Mouse (Mus musculus) intestine, embryonic 15.5 days (tissue): ENCODE results near the gene Epb41l1. TPM values are rescaled to one million over a fixed set of nuclear protein-coding genes. Genes with fewer than 3 reads are reported as not detected.

Source experiments
- ATAC-seq: fragments of 200-750 bp; cut with Nextera tagmentation; 2 replicates; pipeline ENCODE4 v1.8.0; 2017; ENCODE audit warnings: moderate TSS enrichment, moderate library complexity
- H3K27ac ChIP-seq: fragments of 300-500 bp; sonication (generic); 2 replicates; pipeline ENCODE4 v1.5.1; 2015; ENCODE audit warnings: mild to moderate bottlenecking, inconsistent platforms
- H3K27me3 ChIP-seq: fragments of 300-500 bp; sonication (generic); replicated peaks from 2 replicates; pipeline ENCODE4 v1.6.1; 2015; ENCODE audit warnings: inconsistent platforms
- H3K36me3 ChIP-seq: fragments of 300-500 bp; sonication (generic); 2 replicates; pipeline ENCODE4 v1.6.1; 2015; ENCODE audit warnings: inconsistent platforms
- H3K4me1 ChIP-seq: fragments of 300-500 bp; sonication (generic); replicated peaks from 2 replicates; pipeline ENCODE4 v1.6.1; 2015; ENCODE audit warnings: inconsistent platforms
- H3K4me2 ChIP-seq: fragments of 300-500 bp; sonication (generic); replicated peaks from 2 replicates; pipeline ENCODE4 v1.6.1; 2015; ENCODE audit warnings: mild to moderate bottlenecking, inconsistent platforms
- H3K4me3 ChIP-seq: fragments of 300-500 bp; sonication (generic); replicated peaks from 2 replicates; pipeline ENCODE4 v1.5.1; 2015; ENCODE audit warnings: inconsistent platforms
- H3K9ac ChIP-seq: fragments of 300-500 bp; sonication (generic); 2 replicates; pipeline ENCODE4 v1.6.1; 2015; ENCODE audit warnings: inconsistent platforms
- H3K9me3 ChIP-seq: fragments of 300-500 bp; sonication (generic); 2 replicates; pipeline ENCODE4 v1.6.1; 2016; ENCODE audit warnings: inconsistent platforms
- whole genome bisulfite sequencing: fragments of 180-500 bp; shearing (Covaris S2); methylation state at CpG from one replicate; pipeline ENCODE4 v1.1.7; 2015; 5-methylcytosine and 5-hydroxymethylcytosine counted together
- polyA plus RNA-seq: library from polyadenylated mRNA; unstranded; fragments of >200 nt; fragmentation: Nextera tagmentation; extraction: Ambion mirVana; gene quantifications from 2 replicates; pipeline ENCODE4 v1.2.1, GENCODE M21; 2015

The Epb41l1 gene
- polyA plus RNA-seq, 1 experiment from 2014 or later: 1.9 TPM

DNA sequence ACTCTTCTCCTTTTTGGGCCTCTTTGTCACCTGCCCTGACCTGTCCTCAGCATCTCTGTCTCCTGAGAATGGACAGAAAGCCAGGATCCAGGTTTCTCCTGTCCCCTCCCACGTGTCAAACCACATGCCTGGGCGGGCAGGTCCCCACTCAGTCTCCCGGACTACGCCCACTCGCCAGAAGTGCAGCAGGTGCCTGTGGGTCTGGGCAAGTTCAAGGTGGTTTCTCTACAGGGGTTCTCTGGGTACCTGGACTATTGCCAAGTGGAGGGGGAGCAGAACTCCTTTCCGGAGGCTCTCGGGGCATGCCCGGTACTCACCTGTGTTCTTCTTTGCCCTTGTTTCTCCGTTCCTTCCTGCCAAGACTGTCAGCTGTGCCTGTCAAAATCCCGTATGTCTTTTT is 9.1 kb downstream of the Epb41l1 start:
- ATAC-seq: no peak
- no peak overlapping the region for H3K9ac ChIP-seq
- peaks cover 21% of the 10 kb centered on the region for H3K4me1 ChIP-seq
- no peak overlapping the region for H3K4me2 ChIP-seq
- H3K9me3 ChIP-seq: no peaks in the 10 kb centered on the region
- H3K27ac ChIP-seq: no peak overlapping the region
- no peaks in the 10 kb centered on the region for H3K27me3 ChIP-seq
- WGBS: 60% methylated on average over 10 of the region's 10 CpGs
- no peaks in the 10 kb centered on the region for H3K36me3 ChIP-seq
- no peak overlapping the region for H3K4me3 ChIP-seq

DNA sequence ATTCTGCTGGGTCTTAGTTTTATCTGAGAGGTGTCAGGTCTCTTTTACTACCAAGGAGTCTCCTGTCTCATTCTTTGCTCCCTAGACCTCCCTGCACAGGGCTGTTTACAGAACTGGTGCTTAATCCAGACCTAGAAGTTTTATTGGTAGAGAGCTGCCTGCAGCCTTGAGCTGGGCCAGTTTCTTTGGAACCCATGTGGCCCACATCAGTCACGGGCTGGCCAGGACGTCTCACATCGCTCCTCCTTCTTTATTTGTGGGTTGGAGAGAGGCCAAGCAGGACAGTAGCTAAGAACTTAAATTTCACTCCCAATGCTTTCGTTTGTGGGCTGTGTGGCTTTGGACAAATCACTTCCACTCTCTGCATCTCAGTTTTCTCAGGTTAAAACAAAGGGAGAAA is 9.6 kb downstream of the Epb41l1 start:
- Histone ChIP-seq H3K4me3 (no peak overlapping the region), H3K27ac (no peak overlapping the region), H3K27me3 (no peaks in the 10 kb centered on the region), H3K4me2 (no peak overlapping the region), H3K36me3 (no peaks in the 10 kb centered on the region), H3K9me3 (no peaks in the 10 kb centered on the region), H3K4me1 (peaks cover 21% of the 10 kb centered on the region), H3K9ac (no peak overlapping the region)
- WGBS: 30% methylated on average over 4 of the region's 4 CpGs
- no peak for ATAC-seq

DNA sequence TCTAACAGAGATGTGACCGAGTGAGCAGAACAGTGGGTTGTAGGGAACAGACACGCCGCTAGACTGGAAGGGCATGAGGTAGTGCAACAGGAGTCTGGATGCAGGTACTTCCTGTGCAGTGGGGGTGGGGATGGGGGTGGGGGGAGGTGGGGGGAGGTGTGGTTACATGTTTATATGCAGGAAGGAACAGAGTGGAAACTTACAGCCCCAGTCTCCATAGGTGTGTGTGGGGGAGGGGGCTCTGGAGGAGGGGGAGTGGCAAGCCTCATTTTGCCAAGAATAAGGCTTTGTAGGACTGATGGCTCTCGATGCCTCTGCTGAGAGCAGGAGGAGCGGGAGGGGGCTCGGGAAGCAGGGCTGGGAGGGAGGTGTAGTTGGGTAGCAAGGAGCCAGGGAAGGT is 10.7 kb downstream of the Epb41l1 start:
- H3K27me3 ChIP-seq: no peaks in the 10 kb centered on the region
- no peak overlapping the region for H3K9ac ChIP-seq
- ATAC-seq: no peak
- no peak overlapping the region for H3K4me3 ChIP-seq
- H3K36me3 ChIP-seq: no peaks in the 10 kb centered on the region
- H3K9me3 ChIP-seq: no peaks in the 10 kb centered on the region
- no peak overlapping the region for H3K27ac ChIP-seq
- H3K4me2 ChIP-seq: no peak overlapping the region
- H3K4me1 ChIP-seq: peaks cover 21% of the 10 kb centered on the region
- 72% methylated on average over 6 of the region's 6 CpGs for WGBS

DNA sequence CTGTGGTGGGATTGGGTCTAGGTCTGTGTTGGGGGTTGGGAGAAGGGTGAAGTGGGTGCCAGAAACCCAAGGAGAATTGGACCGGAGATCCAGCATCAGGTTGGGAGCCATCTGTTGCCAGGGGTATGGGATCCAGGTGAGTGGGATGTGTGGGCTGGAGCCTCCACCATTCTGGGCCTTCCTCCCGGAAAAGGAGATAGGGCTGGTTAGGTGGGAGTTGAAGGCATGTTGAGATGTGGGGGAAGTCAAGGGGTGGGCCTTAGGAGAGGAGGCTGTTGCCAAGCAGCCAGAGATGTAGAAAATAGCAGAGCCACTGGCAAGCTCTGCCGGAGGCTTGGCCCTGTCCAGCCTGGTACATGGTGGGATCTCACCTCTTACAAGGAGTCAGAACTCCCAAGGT is 11.4 kb downstream of the Epb41l1 start:
- Histone ChIP-seq H3K27me3 (no peaks in the 10 kb centered on the region), H3K9ac (no peak overlapping the region), H3K4me3 (no peak overlapping the region), H3K9me3 (no peaks in the 10 kb centered on the region), H3K36me3 (no peaks in the 10 kb centered on the region), H3K27ac (peak overlapping the region; percentile 89; the same call in 1 of the 2 replicates), H3K4me2 (0 out of 2 replicates have a peak overlapping the region, but pooled peaks have one; percentile 42), H3K4me1 (peaks cover 21% of the 10 kb centered on the region)
- ATAC-seq: no peak
- 81% methylated on average over 3 of the region's 3 CpGs for WGBS

DNA sequence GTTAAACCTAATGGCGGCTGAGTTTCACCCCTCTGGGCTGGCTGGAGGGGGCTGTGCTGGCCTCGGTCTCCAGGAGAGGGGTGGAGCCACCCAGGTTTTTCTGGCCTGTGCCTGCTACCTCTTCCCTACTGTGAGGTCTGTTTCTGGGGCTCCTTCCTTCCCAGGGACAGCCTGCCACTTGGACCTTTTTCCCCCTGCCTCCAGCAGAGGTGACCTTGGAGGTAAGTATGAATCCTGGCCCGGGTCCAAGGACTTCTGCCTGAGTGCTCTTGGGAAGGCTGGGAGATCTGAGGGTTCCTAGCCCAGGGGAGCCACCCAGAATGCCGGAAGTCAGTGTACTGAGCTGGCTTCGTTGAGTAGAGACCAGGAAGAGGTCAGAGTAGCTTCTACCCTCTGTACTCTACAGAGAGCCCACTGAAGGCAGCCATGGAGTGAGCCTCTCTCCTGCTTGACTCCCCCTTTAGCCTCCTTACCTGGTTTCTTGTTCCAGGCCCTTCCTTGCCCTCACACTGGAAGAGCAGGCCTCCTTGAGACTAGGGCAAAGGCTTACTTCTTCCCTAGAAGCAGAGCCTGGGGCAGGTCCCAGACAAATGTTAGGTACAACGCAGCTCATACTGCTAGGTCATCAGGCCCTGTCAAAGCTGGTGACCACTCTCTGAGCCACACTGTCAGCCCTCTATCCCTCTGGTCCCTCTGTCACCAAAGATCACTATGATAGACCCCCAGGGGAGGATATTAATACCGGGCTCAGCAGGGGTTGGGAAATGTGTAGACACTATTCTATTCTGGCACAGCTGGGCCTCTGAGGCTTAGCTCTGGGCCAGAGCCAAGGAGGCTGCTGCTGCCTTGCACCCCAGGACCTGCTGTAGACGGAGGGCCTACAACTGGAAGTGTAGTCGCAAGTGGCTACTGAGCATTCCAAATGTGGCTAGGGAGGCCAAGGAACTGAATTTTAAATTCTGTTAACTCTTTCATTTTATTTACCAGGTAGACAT is 12.5 kb downstream of the Epb41l1 start:
- Histone ChIP-seq H3K4me1 (peaks cover 21% of the 10 kb centered on the region), H3K4me3 (peak overlapping the region; percentile 19; the same call in 1 of the 2 replicates), H3K9me3 (no peaks in the 10 kb centered on the region), H3K27me3 (no peaks in the 10 kb centered on the region), H3K36me3 (no peaks in the 10 kb centered on the region), H3K4me2 (peak overlapping the region; percentile 42), H3K27ac (peak overlapping the region; percentile 89), H3K9ac (peak overlapping the region; percentile 50)
- WGBS: 41% methylated on average over 9 of the region's 9 CpGs
- ATAC-seq: peak; percentile 90

DNA sequence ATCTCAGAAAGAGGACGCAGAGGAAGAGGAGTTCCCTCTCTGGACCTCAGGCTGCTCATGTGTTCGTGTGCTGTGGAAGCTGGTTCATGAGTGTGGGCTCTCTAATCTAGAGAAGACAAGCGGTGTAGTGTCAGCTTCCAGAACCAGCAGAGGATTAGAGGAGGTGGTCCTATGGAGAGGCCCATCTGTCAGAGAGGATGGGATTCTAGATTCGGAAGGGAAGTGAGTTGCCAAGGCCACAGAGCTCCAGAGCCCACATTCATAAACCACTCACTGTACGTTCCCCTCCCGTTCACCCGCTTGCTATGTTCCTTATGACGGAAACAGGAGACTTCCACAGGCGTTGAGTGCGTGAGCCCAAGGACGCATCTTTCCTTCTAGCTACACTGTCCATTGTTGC is 16.9 kb downstream of the Epb41l1 start:
- Histone ChIP-seq H3K4me3 (no peak overlapping the region), H3K4me2 (no peak overlapping the region), H3K9ac (no peak overlapping the region), H3K36me3 (no peaks in the 10 kb centered on the region), H3K27ac (no peak overlapping the region), H3K27me3 (no peaks in the 10 kb centered on the region), H3K9me3 (no peaks in the 10 kb centered on the region), H3K4me1 (peaks cover 29% of the 10 kb centered on the region)
- no peak for ATAC-seq
- 87% methylated on average over 11 of the region's 11 CpGs for WGBS

DNA sequence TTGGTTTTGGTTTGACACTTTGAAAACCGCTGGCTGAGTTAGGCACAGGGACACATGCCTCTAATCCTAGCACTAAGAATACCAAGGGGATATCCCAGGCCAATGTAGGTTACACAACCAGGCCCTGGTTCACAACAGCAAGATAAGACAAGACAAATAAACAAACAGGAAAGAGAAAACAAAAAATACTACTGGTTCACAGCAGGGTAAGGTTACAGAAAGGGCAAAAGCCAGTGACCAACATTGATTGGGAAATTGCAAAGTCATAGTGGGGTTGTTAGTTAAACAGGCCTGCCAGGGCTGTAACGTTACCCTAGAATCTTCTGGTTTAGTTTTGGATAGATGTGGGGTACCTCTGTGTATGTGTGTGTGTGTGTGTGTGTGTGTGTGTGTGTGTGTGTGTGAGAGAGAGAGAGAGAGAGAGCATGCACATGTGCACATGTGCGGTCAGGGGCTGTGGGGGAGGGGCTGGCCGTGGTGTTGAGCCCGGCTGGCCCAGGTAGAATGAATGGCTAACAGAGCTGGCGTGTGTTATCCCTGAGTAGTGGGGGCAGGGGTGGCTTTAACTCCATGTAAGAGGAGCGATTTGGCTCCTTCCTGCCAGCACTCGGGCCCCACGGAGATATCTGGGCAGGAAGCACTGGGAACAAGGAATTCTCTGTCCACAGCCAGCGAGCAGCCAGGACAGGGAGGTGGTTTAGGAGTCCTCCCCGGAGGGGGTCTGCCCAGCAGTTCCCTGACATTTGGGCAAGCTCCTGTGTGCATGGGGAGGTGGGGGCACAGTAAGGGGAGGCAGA is 19.2 kb downstream of the Epb41l1 start:
- no peak overlapping the region; the same call in 1 of the 2 replicates for H3K4me2 ChIP-seq
- H3K27me3 ChIP-seq: no peaks in the 10 kb centered on the region
- H3K4me1 ChIP-seq: peaks cover 23% of the 10 kb centered on the region
- no peak overlapping the region for H3K4me3 ChIP-seq
- no peaks in the 10 kb centered on the region for H3K36me3 ChIP-seq
- no peak overlapping the region for H3K9ac ChIP-seq
- 21% methylated on average over 11 of the region's 11 CpGs for WGBS
- ATAC-seq: peak; percentile 32; the same call in 1 of the 2 replicates
- no peaks in the 10 kb centered on the region for H3K9me3 ChIP-seq
- no peak overlapping the region for H3K27ac ChIP-seq

DNA sequence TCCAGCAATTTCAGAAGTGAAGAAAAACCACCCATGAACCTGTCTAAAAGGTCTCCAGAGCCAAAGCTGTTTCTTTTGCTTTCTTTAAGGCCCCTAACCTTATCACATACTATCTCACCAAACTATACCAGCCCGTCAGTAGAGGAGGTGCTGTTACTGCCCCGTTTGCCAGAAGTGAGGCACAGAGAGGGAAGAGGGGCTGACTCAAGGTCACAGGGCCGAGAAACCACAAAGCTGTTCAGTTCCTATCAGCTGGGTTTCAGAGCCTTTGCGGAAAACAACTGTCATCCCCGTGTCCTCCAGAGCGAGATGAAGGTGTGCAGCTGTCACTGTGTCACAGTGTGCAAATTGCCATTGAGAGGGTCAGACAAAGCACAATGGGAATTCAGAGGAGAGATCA is 21.2 kb downstream of the Epb41l1 start:
- no peak for ATAC-seq
- no peak overlapping the region for H3K9ac ChIP-seq
- H3K4me2 ChIP-seq: no peak overlapping the region
- no peak overlapping the region for H3K4me3 ChIP-seq
- H3K27ac ChIP-seq: no peak overlapping the region
- WGBS: 22% methylated on average over 6 of the region's 6 CpGs
- H3K36me3 ChIP-seq: peaks cover 5% of the 10 kb centered on the region; the same call in 1 of the 2 replicates
- H3K9me3 ChIP-seq: no peaks in the 10 kb centered on the region
- peaks cover 32% of the 10 kb centered on the region for H3K4me1 ChIP-seq
- H3K27me3 ChIP-seq: no peaks in the 10 kb centered on the region

DNA sequence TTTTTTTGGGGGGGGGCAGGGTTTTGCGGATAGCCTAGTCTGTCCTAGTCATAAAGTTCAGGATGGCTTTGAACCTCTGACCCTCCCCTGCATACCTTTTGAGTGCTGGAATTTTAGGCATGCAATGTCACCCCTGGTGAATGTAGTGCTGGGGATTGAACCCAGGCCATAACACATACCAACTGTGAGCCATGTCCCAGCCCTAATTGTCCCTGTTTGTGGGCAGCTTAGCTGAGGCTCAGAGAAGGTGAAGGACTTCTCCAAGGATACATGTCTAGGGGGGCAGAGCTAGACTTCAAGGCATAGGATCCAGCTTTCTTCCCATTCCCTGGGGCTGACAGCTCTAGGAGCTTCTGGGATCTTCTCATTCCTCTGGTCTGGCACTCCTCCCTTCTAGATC is 22.6 kb downstream of the Epb41l1 start:
- no peak for ATAC-seq
- Histone ChIP-seq H3K4me3 (no peak overlapping the region), H3K27ac (no peak overlapping the region), H3K27me3 (no peaks in the 10 kb centered on the region), H3K4me1 (peaks cover 42% of the 10 kb centered on the region), H3K4me2 (no peak overlapping the region), H3K9me3 (no peaks in the 10 kb centered on the region), H3K36me3 (peaks cover 5% of the 10 kb centered on the region; the same call in 1 of the 2 replicates), H3K9ac (no peak overlapping the region)
- WGBS: 51% methylated on average over 1 of the region's 1 CpGs

DNA sequence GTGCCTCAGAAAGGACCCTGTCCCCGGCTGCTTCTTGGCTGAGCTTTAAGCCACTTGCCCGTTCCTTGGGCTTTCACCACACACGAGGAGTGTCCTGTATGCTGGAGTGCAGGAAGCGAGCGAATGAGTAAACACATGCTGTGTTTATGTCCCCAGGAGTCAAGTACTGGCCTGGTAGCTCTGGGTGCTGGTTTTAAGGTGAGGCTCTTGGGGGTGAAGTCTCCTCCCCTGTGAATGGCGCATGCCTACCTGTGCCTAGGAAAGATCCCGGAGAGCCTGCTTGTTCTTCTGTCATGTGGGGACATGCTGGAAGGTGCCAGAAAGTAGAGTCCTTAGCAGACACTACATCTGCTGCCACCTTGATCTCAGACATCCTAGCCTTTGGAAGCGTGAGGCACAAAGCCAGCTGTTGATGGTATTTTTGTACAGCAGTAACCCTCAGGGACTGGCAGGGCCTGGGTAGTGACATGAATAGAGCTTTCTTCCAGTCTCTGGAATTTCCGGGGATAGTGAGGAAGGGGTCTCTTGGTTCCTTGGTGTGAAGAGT is 25.9 kb downstream of the Epb41l1 start:
- WGBS: 50% methylated on average over 9 of the region's 9 CpGs
- Histone ChIP-seq H3K4me2 (peak overlapping the region; percentile 23; the same call in 1 of the 2 replicates), H3K27ac (peak overlapping the region; percentile 68), H3K9ac (no peak overlapping the region), H3K4me1 (peaks cover 36% of the 10 kb centered on the region), H3K4me3 (no peak overlapping the region), H3K27me3 (no peaks in the 10 kb centered on the region), H3K36me3 (peaks cover 5% of the 10 kb centered on the region; the same call in 1 of the 2 replicates), H3K9me3 (no peaks in the 10 kb centered on the region)
- peak; percentile 5; the same call in 1 of the 2 replicates for ATAC-seq

DNA sequence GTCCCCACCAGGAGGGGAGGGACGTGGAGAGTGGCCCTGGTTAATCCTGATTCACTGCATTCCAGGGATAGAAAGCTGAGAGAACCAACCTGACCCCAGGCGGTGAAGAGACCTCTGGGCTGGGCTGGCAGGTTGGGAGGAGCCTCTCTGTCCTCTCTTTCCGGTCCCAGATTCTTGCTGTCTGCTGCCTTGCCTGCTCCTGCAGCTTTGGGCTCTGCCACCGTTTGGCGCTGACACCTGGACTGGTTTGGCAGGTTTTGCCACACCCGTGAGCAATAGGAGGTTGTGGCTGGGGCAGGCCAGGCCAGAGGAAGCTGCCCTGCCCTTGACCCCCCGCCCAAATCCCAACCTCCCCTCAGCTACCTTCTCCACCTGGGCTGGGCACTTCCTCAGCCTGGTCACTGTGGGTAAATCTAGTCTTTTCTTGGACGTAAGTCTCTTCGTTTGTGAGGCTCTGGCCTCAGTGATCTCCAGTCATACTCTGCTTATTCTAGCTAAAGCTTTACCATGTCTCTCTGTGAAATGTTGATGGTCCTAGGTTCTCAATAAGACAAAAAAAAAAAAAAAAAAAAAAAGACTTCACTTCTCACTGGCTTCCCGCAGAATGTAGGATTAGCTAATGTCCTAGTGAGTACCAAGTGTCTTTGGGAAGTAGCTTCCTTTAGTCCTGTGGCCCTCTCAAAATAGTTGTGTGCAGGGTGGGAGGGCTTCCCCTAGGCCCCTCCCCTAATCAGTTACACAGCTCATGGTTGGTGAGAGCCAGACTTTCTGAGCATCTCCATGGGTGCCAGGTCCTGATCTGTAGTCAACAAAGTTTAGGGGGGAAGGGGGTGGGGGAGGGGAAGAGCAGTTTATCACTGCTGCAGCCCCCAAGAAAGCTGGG is 26.9 kb downstream of the Epb41l1 start:
- H3K4me2 ChIP-seq: peak overlapping the region; percentile 23
- H3K4me3 ChIP-seq: no peak overlapping the region
- 16% methylated on average over 10 of the region's 10 CpGs for WGBS
- ATAC-seq: peak; percentile 86
- H3K27ac ChIP-seq: peak overlapping the region; percentile 68
- peaks cover 5% of the 10 kb centered on the region; the same call in 1 of the 2 replicates for H3K36me3 ChIP-seq
- no peak overlapping the region for H3K9ac ChIP-seq
- H3K27me3 ChIP-seq: no peaks in the 10 kb centered on the region
- H3K9me3 ChIP-seq: no peaks in the 10 kb centered on the region
- peaks cover 27% of the 10 kb centered on the region for H3K4me1 ChIP-seq
